Mouse (Mus musculus) spleen, adult 2 months (tissue): ENCODE measurements at regions not wholly inside any gene's neighbourhood (a gene's known extent, or its start where the extent isn't known, plus 50 kb on each side); places are given as distances from the start of the nearest gene placed in this dataset.

Experiments
- CTCF ChIP-seq: fragments of 200-500 bp; IDR thresholded peaks from 2 replicates; pipeline ENCODE4 v1.5.1; 2011; ENCODE audit warnings: mild to moderate bottlenecking, inconsistent platforms; ENCODE audit not compliant: insufficient read depth, insufficient read length, insufficient replicate concordance; ENCODE audit errors: extremely low read depth
- POLR2A ChIP-seq: fragments of 200-500 bp; IDR thresholded peaks from 2 replicates; pipeline ENCODE4 v1.6.1; 2011; ENCODE audit warnings: low read depth, low read length, inconsistent platforms

DNA sequence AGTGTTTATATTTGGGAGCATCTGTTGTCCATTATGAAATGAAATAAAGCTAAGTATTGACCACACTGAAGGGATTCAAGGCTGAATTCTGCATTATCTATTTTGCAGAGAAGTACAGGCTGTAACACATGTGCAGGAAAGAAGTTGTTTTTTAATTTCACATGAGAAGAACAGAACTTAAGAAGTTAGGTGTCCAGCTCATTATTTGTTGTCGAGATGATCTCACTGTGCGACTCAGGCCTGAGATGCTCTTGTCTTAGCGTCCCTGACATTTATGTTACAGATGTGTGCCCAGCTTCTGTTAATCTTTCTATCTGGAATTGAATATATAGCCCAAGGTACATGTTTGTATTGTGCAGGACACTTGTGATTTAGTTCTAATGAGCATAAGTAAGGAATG, 112.0 kb upstream of the Hmgn3 start:
- no peak for TF ChIP-seq CTCF
- no peak for TF ChIP-seq POLR2A
